Mouse (Mus musculus) MEL (cell line): ENCODE measurements at regions not wholly inside any gene's neighbourhood (a gene's known extent, or its start where the extent isn't known, plus 50 kb on each side); places are given as distances from the start of the nearest gene placed in this dataset.

Experiments
- DNase-seq: peaks from one replicate; pipeline ENCODE4 v3.0.0; 2011; ENCODE audit warnings: low read depth, low spot score
- H3K27ac ChIP-seq: 2 replicates; pipeline ENCODE4 v1.5.1; 2012; ENCODE audit warnings: low read depth, mild to moderate bottlenecking, control low read depth, low read length, moderate library complexity; ENCODE audit not compliant: control insufficient read depth
- H3K27me3 ChIP-seq, 2 experiments: fragments of 150-350 bp in 1 of 2; sonication (generic) in 1 of 2; 2 replicates each; pipeline ENCODE4 v1.6.1; 2012; ENCODE audit warnings: low read length in 2 of 2, mild to moderate bottlenecking in 2 of 2, improper control_type of control experiment in 1 of 2, moderate library complexity in 1 of 2; ENCODE audit not compliant: insufficient read depth in 2 of 2, control insufficient read depth in 1 of 2
- H3K36me3 ChIP-seq, 2 experiments: 2 replicates each; pipeline ENCODE4 v1.6.1; 2012 to 2014; ENCODE audit warnings: low read length in 2 of 2, improper control_type of control experiment in 1 of 2, inconsistent platforms in 1 of 2, mild to moderate bottlenecking in 1 of 2; ENCODE audit not compliant: insufficient read depth in 2 of 2, control insufficient read depth in 1 of 2
- H3K4me1 ChIP-seq, 2 experiments: fragments of 150-350 bp in 1 of 2; sonication (generic) in 1 of 2; 2 replicates each; pipeline ENCODE4 v1.6.1; 2012; ENCODE audit warnings: low read length in 2 of 2, improper control_type of control experiment in 1 of 2, mild to moderate bottlenecking in 1 of 2; ENCODE audit not compliant: insufficient read depth in 2 of 2, control insufficient read depth in 1 of 2
- H3K4me3 ChIP-seq, 2 experiments: fragments of 150-350 bp in 1 of 2; sonication (generic) in 1 of 2; 2 replicates each; pipeline ENCODE4 v1.5.1; 2012; ENCODE audit warnings: low read depth in 2 of 2, low read length in 2 of 2, mild to moderate bottlenecking in 2 of 2, moderate library complexity in 2 of 2, control low read depth in 1 of 2, improper control_type of control experiment in 1 of 2; ENCODE audit not compliant: control insufficient read depth in 1 of 2, insufficient read depth in 1 of 2
- H3K79me2 ChIP-seq: 2 replicates; pipeline ENCODE4 v1.6.1; 2012; ENCODE audit warnings: mild to moderate bottlenecking, low read length, moderate library complexity; ENCODE audit not compliant: control insufficient read depth, poor library complexity, insufficient read depth
- H3K9ac ChIP-seq: 2 replicates; pipeline ENCODE4 v1.6.1; 2012; ENCODE audit warnings: low read depth, mild to moderate bottlenecking, control low read depth, low read length, moderate library complexity; ENCODE audit not compliant: control insufficient read depth, poor library complexity, severe bottlenecking
- H3K9me3 ChIP-seq: fragments of 150-350 bp; sonication (generic); replicated peaks from 2 replicates; pipeline ENCODE4 v1.6.1; 2012; ENCODE audit warnings: mild to moderate bottlenecking, low read length, improper control_type of control experiment, moderate library complexity; ENCODE audit not compliant: insufficient read depth
- CHD1 ChIP-seq: IDR thresholded peaks from 2 replicates; pipeline ENCODE4 v1.6.1; 2012; ENCODE audit warnings: low read depth, mild to moderate bottlenecking, inconsistent platforms, low read length, improper control_type of control experiment
- CHD2 ChIP-seq: IDR thresholded peaks from 2 replicates; pipeline ENCODE4 v1.6.1; 2011; ENCODE audit warnings: low read length, improper control_type of control experiment
- CTCF ChIP-seq, 3 experiments: IDR thresholded peaks in 2 of 3; conservative IDR thresholded peaks in 1 of 3; 2 replicates each; pipeline ENCODE4 v1.5.1; 2011 to 2012; ENCODE audit warnings: low read length in 3 of 3, low read depth in 2 of 3, mild to moderate bottlenecking in 2 of 3, improper control_type of control experiment in 1 of 3, inconsistent platforms in 1 of 3, mixed read lengths in 1 of 3, moderate library complexity in 1 of 3; ENCODE audit not compliant: control insufficient read depth in 1 of 3, insufficient read depth in 1 of 3, poor library complexity in 1 of 3, severe bottlenecking in 1 of 3
- E2F4 ChIP-seq: IDR thresholded peaks from 2 replicates; pipeline ENCODE4 v1.6.1; 2011; ENCODE audit warnings: low read depth, low read length, improper control_type of control experiment, borderline replicate concordance
- ELF1 ChIP-seq: IDR thresholded peaks from 2 replicates; pipeline ENCODE4 v1.6.1; 2014; ENCODE audit warnings: low read depth, mild to moderate bottlenecking, inconsistent platforms, low read length, improper control_type of control experiment, moderate library complexity
- GABPA ChIP-seq: IDR thresholded peaks from 2 replicates; pipeline ENCODE4 v1.6.1; 2012; ENCODE audit warnings: low read depth, mild to moderate bottlenecking, inconsistent platforms, low read length, improper control_type of control experiment, moderate library complexity
- HCFC1 ChIP-seq: IDR thresholded peaks from 2 replicates; pipeline ENCODE4 v1.6.1; 2012; ENCODE audit warnings: low read depth, mild to moderate bottlenecking, inconsistent platforms, low read length, improper control_type of control experiment, moderate library complexity
- JUND ChIP-seq: IDR thresholded peaks from 2 replicates; pipeline ENCODE4 v1.6.1; 2011; ENCODE audit warnings: low read depth, mild to moderate bottlenecking, improper control_type of control experiment, low read length
- KAT2A ChIP-seq: conservative IDR thresholded peaks from 2 replicates; pipeline ENCODE4 v1.6.1; 2012; ENCODE audit warnings: low read depth, low read length, improper control_type of control experiment, inconsistent platforms
- MAFK ChIP-seq: IDR thresholded peaks from 2 replicates; pipeline ENCODE4 v1.6.1; 2011; ENCODE audit warnings: low read depth, mild to moderate bottlenecking, low read length, improper control_type of control experiment, borderline replicate concordance
- MAX ChIP-seq: IDR thresholded peaks from 2 replicates; pipeline ENCODE4 v1.6.1; 2011; ENCODE audit warnings: low read length, improper control_type of control experiment
- MAZ ChIP-seq: IDR thresholded peaks from 2 replicates; pipeline ENCODE4 v1.6.1; 2012; ENCODE audit warnings: low read depth, mild to moderate bottlenecking, inconsistent platforms, low read length, improper control_type of control experiment
- MEF2A ChIP-seq: IDR thresholded peaks from 2 replicates; pipeline ENCODE4 v1.6.1; 2014; ENCODE audit warnings: low read depth, mild to moderate bottlenecking, inconsistent platforms, low read length, improper control_type of control experiment; ENCODE audit not compliant: poor library complexity, insufficient replicate concordance, severe bottlenecking; ENCODE audit errors: extremely low read depth
- MYB ChIP-seq: IDR thresholded peaks from 2 replicates; pipeline ENCODE4 v1.6.1; 2011; ENCODE audit warnings: mild to moderate bottlenecking, low read depth, low read length, improper control_type of control experiment
- MYC ChIP-seq: IDR thresholded peaks from 2 replicates; pipeline ENCODE4 v1.6.1; 2011; ENCODE audit warnings: low read depth, mild to moderate bottlenecking, low read length, improper control_type of control experiment, moderate library complexity
- NRF1 ChIP-seq: IDR thresholded peaks from 2 replicates; pipeline ENCODE4 v1.6.1; 2014; ENCODE audit warnings: low read depth, mild to moderate bottlenecking, inconsistent platforms, low read length, improper control_type of control experiment, moderate library complexity; ENCODE audit not compliant: poor library complexity, insufficient read depth, severe bottlenecking
- POLR2AphosphoS2 ChIP-seq: IDR thresholded peaks from 2 replicates; pipeline ENCODE4 v1.6.1; 2011; ENCODE audit warnings: low read length, improper control_type of control experiment
- POLR2AphosphoS5 ChIP-seq: IDR thresholded peaks from 2 replicates; pipeline ENCODE4 v1.6.1; 2012; ENCODE audit warnings: low read depth, borderline replicate concordance, mild to moderate bottlenecking, inconsistent platforms, low read length, moderate library complexity, mixed read lengths
- RAD21 ChIP-seq: IDR thresholded peaks from 2 replicates; pipeline ENCODE4 v1.6.1; 2011; ENCODE audit warnings: mild to moderate bottlenecking, low read depth, low read length, improper control_type of control experiment
- RCOR1 ChIP-seq: IDR thresholded peaks from 2 replicates; pipeline ENCODE4 v1.6.1; 2012; ENCODE audit warnings: low read depth, mild to moderate bottlenecking, inconsistent platforms, low read length, improper control_type of control experiment
- SMC3 ChIP-seq: IDR thresholded peaks from 2 replicates; pipeline ENCODE4 v1.6.1; 2011; ENCODE audit warnings: low read depth, low read length, improper control_type of control experiment
- TAL1 ChIP-seq: IDR thresholded peaks from 2 replicates; pipeline ENCODE4 v1.6.1; 2012; ENCODE audit warnings: mild to moderate bottlenecking, inconsistent platforms, low read length, moderate library complexity, mixed read lengths
- TBP ChIP-seq: IDR thresholded peaks from 2 replicates; pipeline ENCODE4 v1.8.0; 2011; ENCODE audit warnings: low read depth, low read length, improper control_type of control experiment
- UBTF ChIP-seq: IDR thresholded peaks from 2 replicates; pipeline ENCODE4 v1.6.1; 2012; ENCODE audit warnings: low read depth, mild to moderate bottlenecking, inconsistent platforms, low read length, improper control_type of control experiment, moderate library complexity, borderline replicate concordance; ENCODE audit not compliant: insufficient read depth
- ZKSCAN1 ChIP-seq: IDR thresholded peaks from 2 replicates; pipeline ENCODE4 v1.6.1; 2012; ENCODE audit warnings: low read depth, mild to moderate bottlenecking, inconsistent platforms, low read length, improper control_type of control experiment, moderate library complexity
- ZMIZ1 ChIP-seq: IDR thresholded peaks from 2 replicates; pipeline ENCODE4 v1.6.1; 2012; ENCODE audit warnings: low read depth, mild to moderate bottlenecking, inconsistent platforms, low read length, improper control_type of control experiment, moderate library complexity
- ZNF384 ChIP-seq: IDR thresholded peaks from 2 replicates; pipeline ENCODE4 v1.6.1; 2012; ENCODE audit warnings: low read depth, mild to moderate bottlenecking, inconsistent platforms, low read length, improper control_type of control experiment

DNA sequence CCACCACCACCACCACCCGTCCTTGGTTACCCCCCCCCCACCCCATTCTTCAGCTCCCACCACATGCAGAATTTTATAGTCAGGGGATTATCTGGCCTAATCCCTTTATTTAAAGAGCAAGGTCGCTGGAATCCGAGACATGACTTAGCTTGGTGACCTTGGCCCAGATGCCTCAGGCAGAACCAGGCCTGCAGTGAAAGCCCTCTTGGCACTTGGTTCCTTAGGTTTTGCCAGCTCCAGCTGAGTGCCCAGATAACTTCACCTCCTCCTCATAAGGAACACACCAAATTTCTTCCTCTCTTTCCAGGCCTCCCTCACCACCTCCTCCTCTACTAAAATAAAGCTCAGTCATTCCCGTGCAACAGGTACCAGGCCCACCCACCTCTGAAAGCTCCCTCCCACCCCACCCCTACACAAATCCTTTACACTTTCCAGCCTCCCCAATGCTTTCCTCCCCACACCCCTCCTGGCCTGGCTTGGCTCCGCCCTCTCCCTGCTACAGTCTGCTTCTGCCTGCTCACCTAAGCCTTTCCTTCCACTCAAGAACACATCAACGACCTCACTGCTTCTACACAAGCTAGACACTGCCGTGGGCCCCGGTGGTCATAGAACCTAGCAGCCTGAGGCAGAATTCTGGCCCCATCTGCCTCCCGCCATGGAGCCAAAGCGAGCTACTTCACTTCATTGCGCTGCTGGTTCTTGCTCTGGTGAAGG, 131.5 kb upstream of the Zfp703 start (continued):
- TF ChIP-seq E2F4 (no peak), HCFC1 (no peak)
- TF ChIP-seq, all 39 proteins: peak for 0

DNA sequence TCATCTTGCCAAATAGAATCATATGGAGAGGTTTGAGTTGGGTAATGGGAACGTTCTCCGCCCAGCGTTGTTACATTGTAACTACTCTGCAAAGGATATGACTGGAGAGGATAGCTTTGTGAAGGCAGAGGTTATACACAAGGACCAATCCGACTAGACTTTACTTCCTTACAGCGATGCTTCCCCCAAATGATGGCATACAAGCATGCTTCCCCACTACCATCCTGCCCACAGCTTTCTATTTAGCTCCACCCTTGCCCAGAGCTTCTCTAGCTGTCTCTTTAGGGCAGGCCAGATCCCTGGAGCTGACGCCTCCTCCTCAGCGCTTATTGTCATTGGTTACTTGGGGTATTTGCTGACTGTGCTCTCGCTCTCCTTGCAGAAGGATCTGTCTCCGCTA, 130.1 kb upstream of the Zfp703 start:
- no peak overlapping the region for H3K27ac ChIP-seq
- no peak overlapping the region for H3K9ac ChIP-seq
- H3K9me3 ChIP-seq = no peaks in the 10 kb centered on the region
- TF ChIP-seq UBTF = no peak
- TF ChIP-seq MYC = no peak
- no peak for TF ChIP-seq MAZ
- TF ChIP-seq GABPA = no peak
- no peak for TF ChIP-seq E2F4
- TF ChIP-seq RAD21 = no peak
- TF ChIP-seq POLR2AphosphoS2 = no peak
- no peak for TF ChIP-seq KAT2A
- no peak for TF ChIP-seq TAL1
- no peak for TF ChIP-seq MAX
- TF ChIP-seq ZMIZ1 = no peak
- TF ChIP-seq NRF1 = no peak
- no peak for TF ChIP-seq JUND
- TF ChIP-seq, all 39 proteins: peak for 0
- H3K4me1 ChIP-seq = no peaks in the 10 kb centered on the region
- no peak for DNase-seq
- no peaks in the 10 kb centered on the region for H3K36me3 ChIP-seq
- no peak overlapping the region for H3K4me3 ChIP-seq
- H3K79me2 ChIP-seq = no peaks in the 10 kb centered on the region
- H3K27me3 ChIP-seq = no peaks in the 10 kb centered on the region

DNA sequence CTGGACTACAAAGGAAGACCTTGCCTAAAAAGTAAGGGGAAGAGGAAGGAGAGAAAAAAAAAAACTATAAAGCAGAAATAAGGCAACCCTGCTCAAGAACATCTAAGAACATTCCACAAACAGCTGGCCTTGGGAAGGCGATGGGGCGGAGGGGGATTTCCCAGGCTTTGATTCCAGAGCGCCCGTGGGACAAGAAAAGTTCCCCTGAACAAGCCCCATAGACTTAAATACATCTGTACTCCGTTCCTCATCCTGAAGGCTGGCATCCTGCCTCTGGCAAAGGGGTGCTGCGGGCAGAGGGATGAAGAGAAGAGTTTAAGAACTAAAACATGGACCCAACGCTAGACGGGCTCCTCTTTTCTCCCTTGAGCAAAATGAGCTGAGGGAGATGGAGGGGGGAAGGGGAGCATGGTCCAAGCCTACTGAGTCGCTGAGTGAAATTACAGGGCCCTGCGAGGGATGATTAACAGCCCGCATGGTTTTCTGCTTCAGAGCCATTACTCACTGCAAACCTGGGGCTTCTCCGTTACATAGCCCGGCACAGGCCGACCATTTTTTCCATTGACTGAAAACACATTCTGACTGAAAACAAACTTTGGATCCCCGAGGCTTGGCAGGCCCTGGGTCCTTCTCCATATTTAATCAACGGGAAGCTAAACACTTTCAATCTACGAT, 128.9 kb upstream of the Zfp703 start:
- no peak for DNase-seq
- H3K36me3 ChIP-seq = no peaks in the 10 kb centered on the region
- H3K4me3 ChIP-seq = no peak overlapping the region
- no peaks in the 10 kb centered on the region for H3K4me1 ChIP-seq
- H3K9me3 ChIP-seq = no peaks in the 10 kb centered on the region
- TF ChIP-seq SMC3 = no peak
- TF ChIP-seq CHD2 = no peak
- no peak for TF ChIP-seq CHD1
- TF ChIP-seq JUND = no peak
- no peak for TF ChIP-seq ELF1
- no peak for TF ChIP-seq MAZ
- no peak for TF ChIP-seq ZNF384
- TF ChIP-seq ZKSCAN1 = no peak
- no peak for TF ChIP-seq POLR2AphosphoS5
- no peak for TF ChIP-seq MAFK
- TF ChIP-seq CTCF (IDR thresholded peaks at IDR 0.05 in 2 of 3, conservative IDR thresholded peaks at IDR 0.05 in 1 of 3; ENCODE audit: control insufficient read depth in 1 of 3, insufficient read depth in 1 of 3, low read depth in 2 of 3, low read length in 3 of 3, poor library complexity in 1 of 3, severe bottlenecking in 1 of 3) = no peak
- TF ChIP-seq RCOR1 = no peak
- no peak for TF ChIP-seq TBP
- TF ChIP-seq MEF2A = no peak
- no peak for TF ChIP-seq NRF1
- no peak for TF ChIP-seq MYB
- TF ChIP-seq, all 39 proteins: peak for 0
- Histone ChIP-seq H3K79me2 (no peaks in the 10 kb centered on the region), H3K27ac (no peak overlapping the region), H3K9ac (no peak overlapping the region), H3K27me3 (no peaks in the 10 kb centered on the region)
